Mouse (Mus musculus) ZHBTc4 (cell line): Measurements from ENCODE around the gene Kras.
A peak's percentile ranks its signal among the peaks of the same experiment; 100 is the strongest.

Experiments
- DNase-seq: peaks from one replicate; pipeline ENCODE4 v3.0.0-alpha.2; 2011; ENCODE audit warnings: low read depth, low spot score

Kras gene

DNA sequence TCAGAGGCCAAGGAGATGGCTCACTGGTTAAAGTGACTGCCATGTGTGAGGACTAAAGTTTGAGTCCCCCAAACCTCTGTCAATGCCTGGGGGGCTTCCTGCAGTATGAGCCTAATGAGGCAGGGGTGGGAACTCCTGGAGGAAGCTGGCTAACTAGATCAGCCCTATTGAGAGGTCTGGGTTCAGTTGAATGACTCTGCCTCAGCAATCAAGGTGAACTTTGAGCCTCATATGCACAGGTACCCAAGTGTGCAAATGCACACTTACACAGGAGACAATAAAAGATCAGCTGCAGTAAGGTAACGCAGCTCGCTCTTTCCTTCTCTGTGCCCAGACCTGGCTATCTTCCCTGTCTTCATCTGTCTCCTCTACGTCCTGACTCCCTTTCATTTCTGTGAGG, 57.0 kb downstream of the Kras start:
- no peak for DNase-seq

DNA sequence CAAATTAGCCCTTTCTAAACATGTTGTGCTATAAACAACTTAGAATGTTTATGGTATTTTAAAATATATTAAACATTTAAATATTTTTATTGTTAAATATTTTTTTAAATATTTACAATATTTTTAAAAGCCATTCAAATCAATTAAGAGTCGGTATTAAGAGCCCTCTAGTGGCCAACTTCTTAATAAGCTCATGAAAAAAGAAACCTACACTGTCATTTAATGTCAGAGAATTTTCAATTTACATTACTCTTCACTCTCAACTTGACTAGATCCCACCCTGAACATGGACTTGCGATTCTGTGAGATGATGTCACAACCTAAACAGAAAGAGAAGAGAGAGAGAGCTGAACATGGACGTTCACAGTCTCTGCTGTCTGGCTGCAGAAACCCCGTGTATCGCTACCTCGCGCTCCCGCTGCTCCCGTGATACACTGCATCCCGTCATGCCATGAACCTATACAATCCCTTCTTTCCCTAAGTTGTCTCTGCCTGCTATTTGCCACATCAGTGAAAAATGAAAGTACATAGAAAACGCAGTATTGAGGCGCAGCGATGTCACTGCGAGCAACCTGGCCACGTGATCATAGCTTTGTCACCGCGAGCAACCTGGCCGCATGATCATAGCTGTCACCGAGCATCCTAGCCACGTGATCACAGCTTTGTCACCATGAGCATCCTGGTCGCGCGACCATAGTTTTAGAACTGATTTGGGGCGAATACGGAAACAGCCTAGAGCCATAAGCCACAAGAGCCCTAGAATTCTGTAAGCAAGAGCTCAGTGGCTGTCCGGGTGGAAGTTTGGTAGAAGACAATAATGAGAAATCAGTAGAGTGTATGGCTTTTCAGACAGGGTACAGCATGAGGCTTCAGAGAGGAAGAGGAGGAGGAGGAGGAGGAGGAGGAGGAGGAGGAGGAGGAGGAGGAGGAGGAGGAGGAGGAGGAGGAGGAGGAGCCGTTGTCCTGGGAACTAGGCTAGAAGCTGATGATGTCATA, 62.6 kb downstream of the Kras start:
- DNase-seq, result peak; percentile 49

DNA sequence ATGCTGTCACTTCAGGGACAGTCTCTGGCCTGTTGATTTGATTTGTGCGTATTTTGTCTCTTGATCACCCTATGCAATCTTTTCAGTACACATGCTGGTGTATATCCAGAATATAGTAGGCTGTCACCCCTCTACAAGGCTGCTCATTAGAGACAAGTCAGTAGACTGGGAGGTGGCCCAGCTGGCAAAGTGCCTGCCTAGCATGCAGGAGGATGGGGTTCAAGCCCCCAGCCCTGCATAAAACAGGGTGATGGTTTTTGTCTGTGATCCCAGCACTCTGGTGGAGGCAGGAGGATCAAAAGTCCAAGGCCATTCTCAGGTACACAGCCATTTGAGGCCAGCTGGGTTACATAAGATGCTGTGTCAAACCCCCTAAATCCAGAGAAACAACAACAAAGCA, 63.9 kb downstream of the Kras start:
- no peak for DNase-seq

DNA sequence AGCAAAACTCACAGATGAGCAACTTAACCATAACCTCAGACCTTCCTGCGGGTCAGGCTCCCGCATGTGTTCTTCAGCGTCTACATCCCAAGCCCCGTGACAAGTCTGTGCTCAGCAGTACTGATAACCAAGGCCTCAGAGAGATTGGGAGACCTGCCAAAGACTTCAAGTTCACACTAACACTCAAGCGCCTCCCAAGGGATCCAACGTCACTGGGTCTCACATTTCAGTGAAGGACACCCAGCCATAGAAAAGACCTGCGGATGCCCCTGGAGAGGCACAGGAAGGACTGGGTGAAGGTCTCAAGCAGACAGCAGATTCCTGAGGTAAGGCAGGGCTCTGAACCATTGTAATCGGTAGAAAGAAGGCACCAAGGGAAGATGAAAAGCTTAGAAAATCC, 68.0 kb downstream of the Kras start:
- DNase-seq, result no peak

DNA sequence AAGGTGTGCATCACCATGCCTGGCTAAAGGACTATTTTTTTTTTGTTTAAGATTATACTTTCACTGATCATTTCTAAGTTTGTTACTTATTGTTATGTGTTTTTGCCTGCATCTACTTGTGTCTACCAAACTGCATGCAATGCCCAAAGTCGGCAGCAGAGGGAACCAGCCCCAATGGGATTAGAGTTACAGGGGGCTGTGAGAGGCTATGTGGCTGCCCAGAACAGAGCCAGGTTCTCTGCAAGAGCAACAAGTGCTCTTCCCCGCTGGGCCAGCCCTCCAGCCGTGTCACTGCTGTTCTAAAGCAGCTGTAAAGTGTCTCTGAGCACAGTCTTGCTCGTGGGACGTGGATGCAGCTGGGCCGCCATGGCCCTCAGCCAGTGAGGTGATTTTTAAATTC, 70.4 kb downstream of the Kras start:
- DNase-seq, result peak; percentile 89

DNA sequence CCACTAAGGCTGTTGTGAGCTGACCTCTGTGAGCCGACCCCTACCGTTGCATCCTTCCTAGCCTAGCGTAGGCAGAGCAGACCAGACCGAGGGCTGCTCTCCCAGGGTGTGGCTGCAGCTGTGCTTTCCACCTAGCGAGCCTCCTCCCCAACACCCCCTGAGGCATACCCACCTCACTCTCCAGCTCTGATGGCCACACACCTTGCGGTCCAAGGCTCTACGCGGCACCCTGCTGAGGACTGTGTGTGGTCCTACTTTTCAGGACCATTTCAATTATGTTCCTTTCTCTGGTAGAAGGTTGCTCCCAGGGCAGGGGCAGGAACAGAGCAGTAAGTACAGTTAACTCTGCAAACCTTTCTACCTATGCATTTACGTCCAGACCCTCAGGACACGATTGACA, 73.6 kb downstream of the Kras start:
- peak; percentile 95 for DNase-seq

DNA sequence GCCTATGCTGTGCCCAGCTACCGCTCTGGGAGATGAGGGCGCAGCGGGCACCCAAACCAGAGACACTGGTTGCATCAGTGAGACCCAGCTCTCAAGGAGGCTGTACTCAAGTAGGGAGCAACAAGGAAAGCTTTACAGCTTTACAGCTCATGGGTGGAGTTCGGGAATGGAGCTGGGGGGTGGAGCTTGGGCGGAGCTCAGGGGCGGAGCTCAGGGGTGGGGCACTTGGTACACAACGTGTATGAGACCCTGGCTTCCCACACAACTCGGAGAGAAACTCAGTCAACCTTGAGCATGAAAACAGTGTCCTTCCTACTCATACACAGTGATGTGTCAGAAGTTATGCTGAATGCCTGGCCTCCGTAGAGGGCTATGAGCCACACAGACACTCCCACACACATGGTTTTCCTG, 74.5 kb downstream of the Kras start:
- peak; percentile 90 for DNase-seq

DNA sequence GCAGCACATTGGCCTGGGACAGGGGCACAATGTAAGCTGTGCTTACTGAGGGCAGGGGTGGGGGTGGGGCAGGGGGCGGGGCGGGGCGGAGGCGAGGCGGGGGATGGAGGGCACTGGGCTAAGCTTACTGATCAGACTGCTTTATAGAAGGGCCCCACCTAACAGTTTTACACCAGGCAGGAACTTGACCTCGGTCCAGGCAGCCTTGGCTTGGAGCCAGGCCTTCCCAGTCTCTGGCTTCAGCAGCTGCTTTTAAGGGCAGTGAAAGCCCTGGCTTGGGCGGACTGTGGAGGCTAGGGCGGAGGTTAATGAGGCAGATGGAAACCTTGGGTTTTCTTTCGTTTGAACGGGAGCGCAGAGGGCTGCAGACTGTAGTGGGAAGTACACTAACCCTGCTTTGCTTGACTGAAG, 76.3 kb downstream of the Kras start:
- peak; percentile 87 for DNase-seq

DNA sequence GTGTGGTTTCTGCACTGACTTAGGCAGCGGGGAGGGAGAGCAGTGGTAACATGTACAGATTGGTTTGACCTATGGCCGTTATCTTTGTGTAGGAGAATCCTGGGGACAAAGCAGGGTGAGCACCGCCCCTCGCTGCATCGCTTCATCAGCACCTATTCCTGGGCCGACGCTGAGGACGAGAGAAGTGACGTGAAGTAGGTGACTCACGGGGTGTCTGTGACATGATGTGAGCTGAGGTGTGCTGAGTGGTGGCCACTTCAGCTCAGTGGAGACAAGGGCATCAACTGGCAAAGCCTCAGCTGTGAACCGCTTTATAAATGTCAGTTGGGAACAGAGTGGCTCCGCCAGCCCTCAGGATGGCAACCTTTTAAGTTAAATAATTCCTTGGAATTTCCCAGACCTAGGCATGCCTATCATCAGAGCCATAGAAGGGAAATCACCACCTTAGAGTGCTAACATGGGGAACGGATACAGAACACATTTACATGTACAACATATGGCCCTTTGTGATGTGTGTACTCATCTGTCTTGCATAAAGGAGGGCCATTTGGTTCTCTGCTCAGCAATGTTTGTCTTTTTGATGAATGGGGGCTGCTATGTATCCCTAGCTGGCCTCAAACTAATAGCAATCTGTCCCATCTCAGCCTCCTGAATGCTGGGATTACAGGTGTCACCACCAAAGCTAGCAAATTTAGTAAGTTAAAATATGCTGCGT, 78.0 kb downstream of the Kras start:
- no peak for DNase-seq
